Mouse (Mus musculus): Measurements from ENCODE around the gene Zbtb9. TPM values are rescaled to one million over a fixed set of nuclear protein-coding genes. Genes with fewer than 3 reads are reported as not detected.
A peak's percentile ranks its signal among the peaks of the same experiment; 100 is the strongest.

Zbtb9 gene
- polyA plus RNA-seq, 1 experiment from 2014 or later = 10.1 TPM

DNA sequence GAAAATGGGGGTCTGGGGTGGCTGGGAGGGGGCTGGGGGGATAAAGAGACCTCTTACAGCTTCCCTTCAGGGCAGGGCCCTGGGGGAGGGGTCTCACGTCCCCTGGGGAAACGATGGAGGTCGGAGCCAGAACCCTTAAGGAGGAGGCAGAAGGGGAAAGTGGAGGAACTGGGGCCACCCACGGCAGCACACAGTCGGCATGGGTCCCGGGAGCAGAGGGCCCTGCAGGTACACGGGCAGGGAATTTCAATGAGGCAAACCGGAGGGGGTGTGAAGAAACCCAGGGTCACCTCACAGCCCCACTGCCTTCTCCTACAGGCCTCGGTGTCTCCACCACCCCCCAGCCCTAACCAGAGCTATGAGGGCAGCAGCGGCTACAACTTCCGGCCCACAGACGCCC, 36.5 kb upstream of the Zbtb9 start:
- H3K9ac ChIP-seq (replicated peaks; ENCODE audit: low read length) = no peak overlapping the region
- no peak overlapping the region for H3K27ac ChIP-seq (replicated peaks; ENCODE audit: low read depth, low read length)
- H3K27me3 ChIP-seq (ENCODE audit: control insufficient read depth, insufficient read depth, low read length) = no peaks in the 10 kb centered on the region
- H3K4me1 ChIP-seq (ENCODE audit: control insufficient read depth, insufficient read depth, low read length) = peaks cover 9% of the 10 kb centered on the region
- ATAC-seq (replicated peaks; ENCODE audit: insufficient number of reproducible peaks, low FRiP score, low TSS enrichment, low read depth) (no peak), DNase-seq (ENCODE audit: low spot score) (no peak)
- H3K4me2 ChIP-seq (ENCODE audit: low read depth, low read length) = no peak overlapping the region
- H3K36me3 ChIP-seq (replicated peaks; ENCODE audit: control insufficient read depth, insufficient read depth, low read depth, low read length) = no peaks in the 10 kb centered on the region
- H3K9me3 ChIP-seq (replicated peaks; ENCODE audit: control insufficient read depth, low read length) = no peaks in the 10 kb centered on the region
- H3K4me3 ChIP-seq (ENCODE audit: low read depth, low read length) = no peak overlapping the region
- 81% methylated on average over 12 of the region's 12 CpGs for WGBS

GRCm38 (mm10) chr17:26936921-26937695, 35.9 kb upstream of the Zbtb9 start:
- H3K27ac ChIP-seq (replicated peaks; ENCODE audit: low read depth, low read length) = no peak overlapping the region
- no peak overlapping the region for H3K4me3 ChIP-seq (ENCODE audit: low read depth, low read length)
- H3K9me3 ChIP-seq (replicated peaks; ENCODE audit: control insufficient read depth, low read length) = no peaks in the 10 kb centered on the region
- 82% methylated on average over 15 of the region's 15 CpGs for WGBS
- H3K9ac ChIP-seq (replicated peaks; ENCODE audit: low read length) = no peak overlapping the region
- DNase-seq (ENCODE audit: low spot score) = no peak
- H3K36me3 ChIP-seq (replicated peaks; ENCODE audit: control insufficient read depth, insufficient read depth, low read depth, low read length) = no peaks in the 10 kb centered on the region
- peaks cover 9% of the 10 kb centered on the region for H3K4me1 ChIP-seq (ENCODE audit: control insufficient read depth, insufficient read depth, low read length)
- no peaks in the 10 kb centered on the region for H3K27me3 ChIP-seq (ENCODE audit: control insufficient read depth, insufficient read depth, low read length)
- H3K4me2 ChIP-seq (ENCODE audit: low read depth, low read length) = no peak overlapping the region; the same call in 1 of the 2 replicates
- ATAC-seq (replicated peaks; ENCODE audit: insufficient number of reproducible peaks, low FRiP score, low TSS enrichment, low read depth) = no peak

DNA sequence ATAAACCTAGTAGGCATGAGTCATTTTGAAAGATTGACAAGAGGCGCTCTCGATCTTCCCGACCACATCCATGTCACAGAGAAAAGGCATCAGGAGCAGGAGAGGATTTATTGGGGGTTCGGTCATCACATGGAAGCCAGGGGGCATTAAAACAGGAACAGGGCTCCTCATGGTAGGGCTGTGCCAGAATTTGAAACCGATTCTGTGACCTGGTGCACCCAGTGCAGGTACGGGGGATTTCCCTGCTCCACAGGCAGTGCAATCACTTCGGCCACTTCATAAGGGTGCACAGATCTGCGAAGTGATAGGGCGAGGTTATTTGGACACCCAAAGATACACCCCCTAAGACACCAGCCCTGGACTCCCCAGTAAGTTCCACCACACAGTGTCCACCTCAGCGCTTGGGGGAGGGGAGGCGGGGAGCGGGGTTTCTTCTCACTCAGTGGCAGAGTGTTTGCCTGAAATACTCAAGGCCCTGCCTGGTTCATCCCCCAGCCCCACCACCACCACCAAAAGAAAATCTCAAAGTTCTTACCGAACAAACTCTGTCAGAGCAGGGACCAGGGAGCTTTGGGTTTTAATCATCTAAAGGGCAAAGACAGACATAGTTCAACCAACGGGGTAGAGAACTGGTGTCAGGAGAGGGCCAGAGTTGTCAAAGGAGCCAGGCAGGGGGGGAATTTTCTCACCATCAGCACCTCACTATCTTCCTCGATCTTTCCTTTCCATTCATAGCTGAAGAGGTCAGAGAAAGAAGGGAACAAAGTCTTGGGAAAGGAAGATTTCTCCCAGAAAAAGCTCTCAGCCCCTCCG, 34.9 kb upstream of the Zbtb9 start:
- ATAC-seq (replicated peaks; ENCODE audit: insufficient number of reproducible peaks, low FRiP score, low TSS enrichment, low read depth) (no peak), DNase-seq (ENCODE audit: low spot score) (no peak)
- H3K9ac ChIP-seq (replicated peaks; ENCODE audit: low read length) = peak overlapping the region; percentile 75
- 0 out of 2 replicates have a peak overlapping the region, but pooled peaks have one; percentile 63 for H3K27ac ChIP-seq (replicated peaks; ENCODE audit: low read depth, low read length)
- 60% methylated on average over 16 of the region's 16 CpGs for WGBS
- peak overlapping the region; percentile 96 for H3K4me2 ChIP-seq (ENCODE audit: low read depth, low read length)
- no peaks in the 10 kb centered on the region for H3K9me3 ChIP-seq (replicated peaks; ENCODE audit: control insufficient read depth, low read length)
- H3K36me3 ChIP-seq (replicated peaks; ENCODE audit: control insufficient read depth, insufficient read depth, low read depth, low read length) = no peaks in the 10 kb centered on the region
- H3K27me3 ChIP-seq (ENCODE audit: control insufficient read depth, insufficient read depth, low read length) = no peaks in the 10 kb centered on the region
- peaks cover 9% of the 10 kb centered on the region for H3K4me1 ChIP-seq (ENCODE audit: control insufficient read depth, insufficient read depth, low read length)
- H3K4me3 ChIP-seq (ENCODE audit: low read depth, low read length) = peak overlapping the region; percentile 60

DNA sequence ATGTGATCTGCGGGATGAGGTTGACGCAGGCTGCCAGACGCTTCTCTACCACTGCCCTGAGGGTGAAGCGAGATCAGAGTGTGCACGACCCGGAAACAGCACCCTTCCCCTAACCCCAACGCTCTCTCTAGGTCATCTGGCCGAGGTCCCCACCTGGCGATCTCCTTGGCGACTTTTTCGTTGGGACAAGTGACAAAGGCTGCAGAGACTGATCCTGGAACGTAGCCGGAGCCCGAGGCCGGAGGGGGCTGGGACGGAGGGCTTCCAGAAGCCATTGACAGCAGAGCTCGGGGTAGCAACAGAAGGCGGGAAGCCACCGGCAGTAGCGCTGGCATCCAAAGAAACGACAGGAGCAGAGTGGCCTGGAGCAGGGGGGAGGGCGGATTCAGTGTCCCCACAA, 34.2 kb upstream of the Zbtb9 start:
- peaks cover 9% of the 10 kb centered on the region for H3K4me1 ChIP-seq (ENCODE audit: control insufficient read depth, insufficient read depth, low read length)
- no peak for ATAC-seq (replicated peaks; ENCODE audit: insufficient number of reproducible peaks, low FRiP score, low TSS enrichment, low read depth)

GRCm38 (mm10) chr17:26939178-26939972, 33.6 kb upstream of the Zbtb9 start, which contains the start of gene Cuta:
Cuta (minus strand) TSS chr17:26939569.
- Histone ChIP-seq H3K27me3 (ENCODE audit: control insufficient read depth, insufficient read depth, low read length) (no peaks in the 10 kb centered on the region), H3K9ac (replicated peaks; ENCODE audit: low read length) (peak within 1 kb of the TSS; percentile 75), H3K9me3 (replicated peaks; ENCODE audit: control insufficient read depth, low read length) (no peaks in the 10 kb centered on the region), H3K36me3 (replicated peaks; ENCODE audit: control insufficient read depth, insufficient read depth, low read depth, low read length) (no peaks in the 10 kb centered on the region), H3K27ac (replicated peaks; ENCODE audit: low read depth, low read length) (peak within 1 kb of the TSS; percentile 77), H3K4me2 (ENCODE audit: low read depth, low read length) (peak within 1 kb of the TSS; percentile 96), H3K4me1 (ENCODE audit: control insufficient read depth, insufficient read depth, low read length) (peaks cover 9% of the 10 kb centered on the region), H3K4me3 (ENCODE audit: low read depth, low read length) (peak within 1 kb of the TSS; percentile 60)
- DNase-seq (ENCODE audit: low spot score) (peak; percentile 100), ATAC-seq (replicated peaks; ENCODE audit: insufficient number of reproducible peaks, low FRiP score, low TSS enrichment, low read depth) (peak; percentile 86)
- under 1% methylated on average over 69 of the region's 70 CpGs for WGBS

More for the DNA sequence above, 34.2 kb upstream of the Zbtb9 start:
- Histone ChIP-seq H3K27ac (replicated peaks; ENCODE audit: low read depth, low read length) (peak overlapping the region; percentile 63), H3K4me3 (ENCODE audit: low read depth, low read length) (peak overlapping the region; percentile 60), H3K36me3 (replicated peaks; ENCODE audit: control insufficient read depth, insufficient read depth, low read depth, low read length) (no peaks in the 10 kb centered on the region), H3K9ac (replicated peaks; ENCODE audit: low read length) (peak overlapping the region; percentile 75), H3K27me3 (ENCODE audit: control insufficient read depth, insufficient read depth, low read length) (no peaks in the 10 kb centered on the region), H3K9me3 (replicated peaks; ENCODE audit: control insufficient read depth, low read length) (no peaks in the 10 kb centered on the region), H3K4me2 (ENCODE audit: low read depth, low read length) (peak overlapping the region; percentile 96)
- DNase-seq (ENCODE audit: low spot score) = no peak
- under 1% methylated on average over 22 of the region's 22 CpGs for WGBS

DNA sequence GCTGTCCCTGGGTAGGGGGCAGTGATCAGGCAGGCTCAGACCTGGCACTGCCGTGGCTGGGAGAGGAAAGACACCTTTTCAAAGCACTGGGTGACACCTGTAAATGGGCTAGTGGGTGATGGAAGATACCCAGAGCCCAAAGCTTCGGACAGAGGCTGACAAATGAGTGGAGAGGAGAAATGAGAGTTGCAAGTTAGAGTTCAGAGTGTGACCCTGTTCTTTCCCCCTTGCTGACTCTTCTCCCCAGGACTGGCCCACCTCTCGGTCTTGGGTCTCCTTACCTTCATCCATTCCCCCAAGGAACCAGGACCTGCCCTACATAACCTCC, 33.0 kb upstream of the Zbtb9 start:
- H3K4me2 ChIP-seq (ENCODE audit: low read depth, low read length) = peak overlapping the region; percentile 84
- no peaks in the 10 kb centered on the region for H3K9me3 ChIP-seq (replicated peaks; ENCODE audit: control insufficient read depth, low read length)
- WGBS = 2% methylated on average over 3 of the region's 3 CpGs
- DNase-seq (ENCODE audit: low spot score) = no peak
- peak overlapping the region; percentile 72 for H3K9ac ChIP-seq (replicated peaks; ENCODE audit: low read length)
- H3K27me3 ChIP-seq (ENCODE audit: control insufficient read depth, insufficient read depth, low read length) = no peaks in the 10 kb centered on the region
- peaks cover 9% of the 10 kb centered on the region for H3K4me1 ChIP-seq (ENCODE audit: control insufficient read depth, insufficient read depth, low read length)
- ATAC-seq (replicated peaks; ENCODE audit: insufficient number of reproducible peaks, low FRiP score, low TSS enrichment, low read depth) = no peak; the same call in 1 of the 2 replicates
- H3K27ac ChIP-seq (replicated peaks; ENCODE audit: low read depth, low read length) = peak overlapping the region; percentile 77
- peak overlapping the region; percentile 60 for H3K4me3 ChIP-seq (ENCODE audit: low read depth, low read length)
- H3K36me3 ChIP-seq (replicated peaks; ENCODE audit: control insufficient read depth, insufficient read depth, low read depth, low read length) = no peaks in the 10 kb centered on the region

GRCm38 (mm10) chr17:26941031-26941789, 31.8 kb upstream of the Zbtb9 start, which contains the start of gene Syngap1:
Syngap1 (plus strand) TSS chr17:26941253.
- no peaks in the 10 kb centered on the region for H3K9me3 ChIP-seq (replicated peaks; ENCODE audit: control insufficient read depth, low read length)
- H3K36me3 ChIP-seq (replicated peaks; ENCODE audit: control insufficient read depth, insufficient read depth, low read depth, low read length) = no peaks in the 10 kb centered on the region
- ATAC-seq (replicated peaks; ENCODE audit: insufficient number of reproducible peaks, low FRiP score, low TSS enrichment, low read depth) (0 out of 2 replicates have a peak, but pooled peaks have one; percentile 12), DNase-seq (ENCODE audit: low spot score) (peak; percentile 70)
- WGBS = 2% methylated on average over 16 of the region's 24 CpGs
- peak within 1 kb of the TSS; percentile 84 for H3K4me2 ChIP-seq (ENCODE audit: low read depth, low read length)
- no peaks in the 10 kb centered on the region for H3K27me3 ChIP-seq (ENCODE audit: control insufficient read depth, insufficient read depth, low read length)
- peaks cover 13% of the 10 kb centered on the region for H3K4me1 ChIP-seq (ENCODE audit: control insufficient read depth, insufficient read depth, low read length)
- H3K9ac ChIP-seq (replicated peaks; ENCODE audit: low read length) = peak within 1 kb of the TSS; percentile 72
- H3K4me3 ChIP-seq (ENCODE audit: low read depth, low read length) = peak within 1 kb of the TSS; percentile 60
- H3K27ac ChIP-seq (replicated peaks; ENCODE audit: low read depth, low read length) = peak within 1 kb of the TSS; percentile 77

All from embryonic facial prominence, embryonic 11.5 days (tissue).